Mouse (Mus musculus) olfactory bulb, adult 2 months (tissue): ENCODE data around the gene Lix1l. TPM values are rescaled to one million over a fixed set of nuclear protein-coding genes. Genes with fewer than 3 reads are reported as not detected.

Experiments
- H3K27ac ChIP-seq: fragments of 200-500 bp; 2 replicates; pipeline ENCODE4 v1.5.1; 2012; ENCODE audit warnings: low read depth, low read length; ENCODE audit not compliant: insufficient read depth
- H3K4me1 ChIP-seq: fragments of 200-500 bp; 2 replicates; pipeline ENCODE4 v1.6.1; 2012; ENCODE audit warnings: low read length; ENCODE audit not compliant: control insufficient read depth, insufficient read depth
- H3K4me3 ChIP-seq: fragments of 200-500 bp; 2 replicates; pipeline ENCODE4 v1.5.1; 2012; ENCODE audit warnings: mild to moderate bottlenecking, low read depth, low read length, moderate library complexity; ENCODE audit not compliant: insufficient read depth
- CTCF ChIP-seq: fragments of 200-500 bp; IDR thresholded peaks from 2 replicates; pipeline ENCODE4 v1.5.1; 2012; ENCODE audit warnings: low read depth, mild to moderate bottlenecking, low read length, moderate library complexity; ENCODE audit not compliant: insufficient read depth
- POLR2A ChIP-seq: fragments of 200-500 bp; IDR thresholded peaks from 2 replicates; pipeline ENCODE4 v1.6.1; 2012; ENCODE audit warnings: mild to moderate bottlenecking, low read depth, low read length, moderate library complexity; ENCODE audit not compliant: insufficient read depth
- WGBS: fragments of 180-500 bp; shearing (Covaris S2); methylation state at CpG from one replicate; pipeline ENCODE4 v1.1.7; 2018; 5-methylcytosine and 5-hydroxymethylcytosine counted together
- polyA plus RNA-seq: library from polyadenylated mRNA; stranded (reverse); fragments of >200 nt; gene quantifications from 2 replicates; pipeline ENCODE4 v1.2.4, GENCODE M21; 2012; ENCODE audit warnings: low replicate concordance; ENCODE audit not compliant: missing spikeins, insufficient read depth, insufficient read length

Gene Lix1l
- polyA plus RNA-seq, 1 experiment = not detected

- no peak for TF ChIP-seq POLR2A
- no peak for TF ChIP-seq CTCF
- WGBS = 77% methylated on average over 4 of the region's 4 CpGs
- 0 out of 2 replicates have a peak overlapping the region, but pooled peaks have one; percentile 8 for H3K27ac ChIP-seq
- no peak overlapping the region for H3K4me3 ChIP-seq
- peaks cover 16% of the 10 kb centered on the region for H3K4me1 ChIP-seq
Measured at GRCm38 (mm10) chr3:96579239-96579750, 21.7 kb upstream of the Lix1l start.

GRCm38 (mm10) chr3:96579885-96580454 lies 21.0 kb upstream of the Lix1l start:
- peaks cover 16% of the 10 kb centered on the region for H3K4me1 ChIP-seq
- TF ChIP-seq CTCF (peak; percentile 100), POLR2A (no peak)
- H3K4me3 ChIP-seq = peak overlapping the region; percentile 34
- H3K27ac ChIP-seq = no peak overlapping the region
- WGBS = 9% methylated on average over 16 of the region's 16 CpGs

- H3K4me1 ChIP-seq = peaks cover 12% of the 10 kb centered on the region
- no peak for TF ChIP-seq POLR2A
- WGBS = 75% methylated on average over 6 of the region's 6 CpGs
- no peak overlapping the region for H3K4me3 ChIP-seq
- no peak overlapping the region for H3K27ac ChIP-seq
Measured at GRCm38 (mm10) chr3:96581141-96581540, 19.8 kb upstream of the Lix1l start.

GRCm38 (mm10) chr3:96581771-96582515 lies 19.0 kb upstream of the Lix1l start:
- 90% methylated on average over 16 of the region's 16 CpGs for WGBS
- TF ChIP-seq POLR2A = no peak
- TF ChIP-seq CTCF = no peak
- no peak overlapping the region for H3K4me3 ChIP-seq
- peaks cover 5% of the 10 kb centered on the region for H3K4me1 ChIP-seq
- no peak overlapping the region for H3K27ac ChIP-seq

GRCm38 (mm10) chr3:96583386-96583785 lies 17.6 kb upstream of the Lix1l start:
- no peaks in the 10 kb centered on the region for H3K4me1 ChIP-seq
- WGBS = 95% methylated on average over 5 of the region's 5 CpGs
- H3K27ac ChIP-seq = no peak overlapping the region
- no peak overlapping the region for H3K4me3 ChIP-seq
- TF ChIP-seq POLR2A (no peak), CTCF (no peak)

GRCm38 (mm10) chr3:96590657-96591056 lies 10.3 kb upstream of the Lix1l start:
- Histone ChIP-seq H3K4me3 (no peak overlapping the region), H3K4me1 (peaks cover 9% of the 10 kb centered on the region), H3K27ac (no peak overlapping the region)
- WGBS = 73% methylated on average over 4 of the region's 4 CpGs
- no peak for TF ChIP-seq CTCF
- no peak for TF ChIP-seq POLR2A

- Histone ChIP-seq H3K4me1 (peaks cover 15% of the 10 kb centered on the region), H3K27ac (peak overlapping the region; percentile 96), H3K4me3 (peak overlapping the region; percentile 89)
- under 1% methylated on average over 10 of the region's 10 CpGs for WGBS
- TF ChIP-seq POLR2A (no peak), CTCF (no peak)
Measured at GRCm38 (mm10) chr3:96593374-96593773, 7.6 kb upstream of the Lix1l start.

- peak within 1 kb of the TSS; percentile 89 for H3K4me3 ChIP-seq
- no peak for TF ChIP-seq POLR2A
- TF ChIP-seq CTCF = no peak
- H3K4me1 ChIP-seq = peaks cover 20% of the 10 kb centered on the region
- H3K27ac ChIP-seq = peak within 1 kb of the TSS; percentile 96
- WGBS = 0% methylated on average over 38 of the region's 38 CpGs
Measured at GRCm38 (mm10) chr3:96593790-96594560, 7.0 kb upstream of the Lix1l start, which contains the start of gene Polr3gl. Polr3gl (minus strand) TSS chr3:96594181.

GRCm38 (mm10) chr3:96594851-96595250 lies 6.1 kb upstream of the Lix1l start:
- Histone ChIP-seq H3K4me3 (no peak overlapping the region), H3K27ac (no peak overlapping the region), H3K4me1 (peaks cover 25% of the 10 kb centered on the region)
- TF ChIP-seq POLR2A = no peak
- TF ChIP-seq CTCF = no peak
- WGBS = 75% methylated on average over 5 of the region's 5 CpGs
